Mouse (Mus musculus): ENCODE measurements around the gene Kit.

- TF ChIP-seq CTCF (IDR thresholded peaks at IDR 0.05; ENCODE audit: control insufficient read depth, insufficient read depth, low read length) = no peak
- no peak for TF ChIP-seq POLR2A (IDR thresholded peaks at IDR 0.05; ENCODE audit: borderline replicate concordance, control insufficient read depth, low read depth, low read length)
Observed at GRCm38 (mm10) chr5:75699081-75699480, 124.4 kb downstream of the Kit start.
